Mouse (Mus musculus): Measurements from ENCODE around the gene Tnpo3.
"Not testable (repeated sequence)": the region's sequence is repeated elsewhere in the genome, so short reads cannot be mapped to it uniquely, and the experiment has no call there.

Gene Tnpo3

DNA sequence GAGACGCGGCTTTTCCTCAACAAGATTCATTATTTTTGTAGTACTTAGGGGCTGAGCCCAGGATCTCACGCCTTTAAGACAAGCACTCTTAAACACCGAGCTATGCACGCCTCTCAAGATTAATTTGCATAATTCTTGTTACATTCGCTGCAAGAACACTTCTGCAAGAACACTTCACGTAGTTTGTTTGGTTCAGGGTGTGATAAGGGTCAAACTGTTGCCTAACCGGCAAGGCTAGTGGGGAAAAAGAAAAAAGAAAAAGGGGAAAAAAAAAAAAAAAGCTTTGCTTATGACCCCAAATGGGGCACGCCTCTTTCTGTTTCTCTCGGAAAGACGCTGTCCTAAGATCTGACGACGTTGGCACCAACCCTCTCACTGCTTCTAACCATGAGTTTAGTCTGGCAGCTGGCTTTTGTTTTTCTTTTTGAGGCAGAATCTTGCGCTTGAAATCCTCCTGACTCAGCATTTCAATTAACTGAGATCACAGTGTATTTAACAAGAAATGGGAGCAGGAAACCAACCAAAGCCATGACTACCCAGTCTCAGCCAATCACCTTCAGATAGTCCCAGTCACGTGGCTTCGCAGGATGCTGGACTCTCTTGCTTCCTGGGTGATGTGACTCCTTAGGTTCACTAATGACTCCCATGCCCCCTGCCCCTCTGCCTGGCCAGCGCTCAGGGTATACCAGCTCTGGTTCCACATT is 11.3 kb upstream of the Tnpo3 start:
- DNase-seq: peak; percentile 28 to 67

DNA sequence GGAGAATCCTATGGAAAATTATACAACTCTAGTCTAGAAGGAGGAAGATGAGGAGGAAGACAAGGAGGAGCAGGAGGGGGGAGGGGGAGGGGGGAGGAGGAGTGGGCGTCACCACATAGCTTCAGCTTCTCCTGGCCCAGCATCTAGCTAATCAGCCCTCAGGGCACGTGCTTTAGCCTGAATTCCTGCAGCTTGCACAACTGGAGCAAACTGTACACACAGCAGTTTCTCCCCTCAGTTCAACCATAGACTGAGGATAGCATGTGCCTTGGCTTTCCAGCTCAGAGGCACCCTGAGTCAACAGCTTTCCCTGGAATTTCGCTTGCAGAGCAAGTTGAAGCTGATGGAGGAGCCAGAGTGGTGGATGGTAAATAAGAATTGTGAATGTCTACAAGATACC is 10.5 kb upstream of the Tnpo3 start:
- DNase-seq: peak; percentile 44 to 50

DNA sequence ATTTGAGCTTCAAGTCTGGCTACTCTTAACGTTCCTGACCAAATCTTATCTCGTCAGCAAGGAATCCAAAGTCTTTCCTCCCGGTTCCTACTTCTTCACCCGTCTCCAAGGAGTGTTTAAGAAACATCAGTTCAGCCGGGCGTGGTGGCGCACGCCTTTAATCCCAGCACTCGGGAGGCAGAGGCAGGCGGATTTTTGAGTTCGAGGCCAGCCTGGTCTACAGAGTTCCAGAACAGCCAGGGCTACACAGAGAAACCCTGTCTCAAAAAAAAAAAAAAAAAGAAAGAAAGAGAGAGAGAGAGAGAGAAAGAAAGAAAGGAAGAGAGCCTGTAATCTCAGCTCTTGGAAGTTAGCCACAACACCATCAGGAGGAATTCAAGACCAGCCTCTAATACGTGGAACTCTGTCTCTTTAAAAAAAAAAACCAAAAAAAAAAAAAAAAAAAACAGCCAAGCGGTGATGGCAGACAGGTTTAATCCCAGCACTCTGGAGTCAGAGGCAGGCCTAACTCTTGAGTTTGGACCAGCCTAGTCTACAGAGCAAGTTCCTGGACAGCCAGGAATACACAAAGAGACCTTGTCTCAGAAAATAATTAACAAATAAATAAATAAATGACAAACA is 443 bp upstream of the Tnpo3 start:
- DNase-seq: not testable (repeated sequence)

DNA sequence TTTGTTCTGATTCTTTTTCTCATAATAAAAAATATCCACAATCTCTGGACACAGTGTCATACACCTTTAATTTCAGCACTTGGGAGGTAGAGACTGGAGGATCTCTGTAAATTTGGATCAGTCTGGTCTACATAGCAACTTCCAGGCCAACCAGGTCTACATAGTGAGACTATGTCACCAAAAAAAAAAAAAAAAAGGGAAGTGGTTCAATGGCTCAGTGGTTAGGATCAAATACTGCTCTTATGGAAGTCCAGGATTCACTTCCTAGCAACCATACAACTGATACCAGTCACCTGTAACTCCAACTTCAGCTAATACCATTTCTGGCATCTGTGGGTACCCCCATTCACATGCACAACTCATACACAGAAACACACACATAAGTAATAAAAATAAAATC is 9.5 kb downstream of the Tnpo3 start:
- DNase-seq: no peak

DNA sequence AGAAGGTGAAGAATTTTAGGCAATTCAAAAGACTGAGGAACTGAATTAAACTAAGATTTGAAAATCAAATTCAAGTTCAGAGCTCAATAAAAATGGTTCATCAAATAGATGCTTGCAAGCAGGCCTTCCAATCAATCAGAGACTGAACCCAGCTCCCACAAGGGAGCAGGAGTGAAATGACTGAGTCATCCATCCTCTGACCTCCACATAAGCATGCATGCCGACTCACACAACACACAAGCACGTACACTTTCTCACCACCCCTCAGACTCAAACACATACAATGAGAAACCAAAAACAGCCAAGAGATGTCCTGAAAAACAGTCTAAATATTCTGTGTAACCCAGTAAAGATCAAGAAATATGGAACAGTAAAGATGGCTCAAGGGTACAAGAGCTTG is 14.0 kb downstream of the Tnpo3 start:
- DNase-seq: no peak

DNA sequence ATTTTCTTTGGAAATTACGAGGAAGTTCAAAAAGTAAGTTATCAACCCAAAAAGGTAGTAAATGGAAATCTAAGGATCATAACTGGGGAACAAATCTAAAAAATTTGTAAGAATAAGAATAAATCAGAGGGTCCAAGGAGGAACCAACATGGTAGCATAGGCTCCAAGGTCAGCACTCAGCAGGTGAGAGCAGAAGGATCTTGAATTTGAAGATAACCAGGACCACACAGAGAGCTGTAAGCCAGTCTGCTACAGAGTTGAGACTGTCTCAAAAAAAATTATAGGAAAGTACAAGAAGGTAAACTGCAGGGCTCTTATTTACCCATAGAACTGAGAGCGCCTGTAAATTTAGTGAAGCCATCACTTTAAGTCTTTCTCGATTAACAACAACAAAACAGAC is 28.5 kb downstream of the Tnpo3 start:
- DNase-seq: no peak

DNA sequence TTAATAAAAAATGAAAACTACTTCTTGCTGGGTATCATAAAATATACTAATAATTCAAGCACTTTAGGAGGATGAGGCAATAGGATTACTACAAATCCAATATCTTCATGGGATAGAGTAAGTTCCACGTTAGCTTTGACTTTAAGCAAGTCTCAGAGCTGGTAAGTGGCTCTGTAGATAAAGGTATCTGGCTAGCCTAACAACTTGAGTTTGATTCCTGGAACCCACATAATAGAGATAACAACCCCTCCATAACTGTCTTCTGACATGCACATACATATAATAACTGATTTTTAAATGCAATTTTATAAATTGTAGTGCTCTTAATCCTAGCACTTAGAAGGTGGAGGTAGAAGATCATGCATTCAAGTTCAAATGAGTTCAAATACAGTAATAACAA is 28.9 kb downstream of the Tnpo3 start:
- DNase-seq: no peak

DNA sequence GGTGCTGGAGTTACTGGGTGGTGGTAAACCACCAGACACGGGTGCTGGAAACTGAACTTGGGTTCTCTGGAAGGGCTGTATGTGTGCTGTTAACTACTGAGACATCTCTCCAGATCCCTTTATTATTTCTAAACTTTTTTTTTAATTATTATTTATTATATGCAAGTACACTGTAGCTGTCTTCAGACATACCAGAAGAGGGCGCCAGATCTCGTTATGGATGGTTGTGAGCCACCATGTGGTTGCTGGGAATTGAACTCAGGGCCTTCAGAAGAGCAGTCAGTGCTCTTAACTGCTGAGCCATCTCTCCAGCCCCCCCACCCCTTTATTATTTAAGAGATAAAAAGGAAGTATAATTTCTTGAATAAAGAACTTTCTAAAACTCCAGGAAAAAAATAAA is 33.3 kb downstream of the Tnpo3 start:
- not testable (repeated sequence) for DNase-seq

DNA sequence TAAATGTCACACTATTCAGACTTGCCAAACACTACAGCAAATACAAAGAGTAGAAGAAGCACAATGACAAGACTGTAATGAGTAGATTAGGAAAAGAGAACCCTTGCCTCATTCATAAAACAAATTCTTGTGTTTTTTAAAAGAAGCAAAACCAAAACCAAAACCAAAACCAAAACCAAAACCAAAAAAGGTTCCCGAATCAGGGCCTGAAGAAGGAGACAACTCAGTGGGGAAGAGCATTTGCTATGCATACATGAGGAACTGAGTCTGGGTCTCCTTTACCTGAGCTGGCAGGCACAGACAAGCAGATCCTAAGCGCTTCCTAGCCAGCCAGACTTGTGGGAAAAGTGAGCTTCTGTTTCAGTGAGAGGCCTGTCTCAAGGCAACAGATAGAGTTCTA is 52.6 kb downstream of the Tnpo3 start:
- no peak for DNase-seq

DNA sequence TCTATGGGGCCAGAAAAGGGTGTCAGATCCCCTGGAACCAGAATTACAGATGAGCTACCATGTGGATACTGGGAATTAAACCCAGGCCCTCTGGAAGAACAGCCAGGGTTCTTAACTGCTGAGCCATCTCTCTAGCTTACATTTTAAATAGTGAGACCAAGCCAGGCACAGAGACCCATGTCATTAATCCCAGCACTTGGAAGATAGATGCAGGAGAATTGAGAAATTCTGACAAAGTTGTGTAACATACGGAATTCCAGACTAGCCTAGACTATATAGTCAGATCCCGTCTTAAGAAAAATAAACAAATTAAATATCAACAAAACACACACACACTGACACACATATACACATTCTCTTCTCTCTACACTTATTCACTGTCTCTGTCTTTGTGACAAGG is 57.2 kb downstream of the Tnpo3 start:
- no peak for DNase-seq

DNA sequence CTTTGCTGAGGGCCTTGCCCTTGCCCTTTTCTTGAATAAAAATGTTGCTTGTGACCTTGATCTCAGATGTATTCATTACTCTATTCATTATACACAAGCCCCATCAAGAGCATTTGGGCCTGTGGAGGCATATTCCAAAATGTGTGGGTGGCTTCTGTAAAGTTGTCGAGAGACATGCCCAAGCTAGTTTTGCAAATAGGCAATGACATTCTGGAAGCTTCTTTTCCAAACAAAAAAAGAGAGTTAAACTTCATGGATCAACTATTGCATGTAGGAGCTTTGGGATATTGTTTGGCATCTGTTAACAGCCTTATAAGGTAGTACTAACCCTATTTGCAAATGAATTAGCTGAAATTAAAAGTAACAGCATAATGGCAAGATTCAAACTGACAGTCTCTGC is 61.6 kb downstream of the Tnpo3 start:
- no peak for DNase-seq

DNA sequence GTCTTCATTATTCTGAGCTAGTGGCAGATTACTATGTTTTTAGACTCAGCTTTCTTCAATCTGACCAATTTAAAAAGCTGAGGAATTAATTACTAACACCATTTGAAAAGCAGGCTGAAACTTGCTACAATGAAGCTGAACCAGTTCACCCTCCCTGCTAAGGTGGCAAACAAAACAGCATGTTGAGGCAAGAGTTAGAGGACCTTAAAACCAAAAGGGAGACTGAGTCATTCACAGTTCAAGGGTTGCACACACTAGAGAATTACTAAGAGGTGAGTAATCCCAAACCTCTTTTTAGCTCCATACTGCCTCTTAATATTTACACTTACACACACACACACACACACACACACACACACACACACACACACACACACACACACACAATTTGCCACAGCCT is 62.1 kb downstream of the Tnpo3 start:
- no peak for DNase-seq

DNA sequence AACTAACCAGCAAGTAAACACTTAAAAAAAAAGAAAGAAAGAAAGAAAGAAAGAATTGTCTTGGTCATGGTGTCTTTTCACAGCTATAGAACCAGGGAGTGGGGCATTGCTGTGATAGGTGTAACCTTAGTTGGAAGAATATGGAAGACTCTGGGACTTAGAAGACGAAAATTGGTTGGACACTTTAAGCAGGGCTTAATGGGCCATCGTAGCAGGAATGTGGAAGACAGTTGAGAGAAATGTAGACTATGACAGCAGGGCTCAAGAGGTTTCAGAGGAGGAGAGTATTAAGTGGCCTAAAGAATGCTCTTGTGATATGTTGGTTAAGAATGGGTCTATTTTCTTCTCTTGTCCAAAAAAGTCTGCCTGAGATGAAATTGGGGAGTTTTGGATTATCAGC is 64.1 kb downstream of the Tnpo3 start:
- DNase-seq: no peak

DNA sequence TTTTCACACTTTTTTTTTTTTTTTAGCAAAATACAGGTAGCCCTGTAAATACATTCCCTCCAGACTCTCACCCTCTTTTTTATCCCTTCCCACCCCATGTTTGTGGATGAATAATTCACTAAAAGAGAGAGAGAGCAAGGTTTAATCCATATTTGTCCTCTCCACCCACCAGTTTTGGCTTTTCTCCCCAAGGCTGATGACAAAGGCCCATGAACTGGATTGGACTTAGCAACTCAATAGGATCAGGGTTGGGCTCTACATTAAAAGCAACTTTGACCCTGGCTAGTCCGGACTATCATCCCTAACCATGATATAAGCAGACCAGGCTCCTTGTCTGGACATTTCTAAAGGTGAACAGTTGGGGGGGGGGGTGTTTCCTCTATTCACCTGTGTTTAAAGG is 68.7 kb downstream of the Tnpo3 start:
- no peak for DNase-seq

DNA sequence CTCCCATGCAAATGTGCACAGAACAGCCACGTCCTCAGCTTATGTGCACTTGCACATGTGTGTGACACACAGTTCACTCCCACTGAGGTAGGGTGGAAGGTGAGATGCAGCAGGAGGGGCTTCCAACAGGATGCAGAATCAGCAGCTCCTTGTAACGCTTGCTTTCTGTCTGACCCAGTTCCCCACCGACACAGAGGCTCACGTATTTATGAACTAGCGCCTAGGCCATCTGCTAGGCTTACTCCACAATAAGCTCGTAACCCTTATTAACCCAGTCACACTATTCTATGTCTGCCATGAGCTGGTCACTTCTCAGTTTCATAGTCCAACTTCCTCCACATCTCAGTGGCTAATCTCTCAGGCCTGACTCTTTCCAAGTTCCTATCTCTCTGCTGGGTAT is 69.5 kb downstream of the Tnpo3 start:
- no peak for DNase-seq

DNA sequence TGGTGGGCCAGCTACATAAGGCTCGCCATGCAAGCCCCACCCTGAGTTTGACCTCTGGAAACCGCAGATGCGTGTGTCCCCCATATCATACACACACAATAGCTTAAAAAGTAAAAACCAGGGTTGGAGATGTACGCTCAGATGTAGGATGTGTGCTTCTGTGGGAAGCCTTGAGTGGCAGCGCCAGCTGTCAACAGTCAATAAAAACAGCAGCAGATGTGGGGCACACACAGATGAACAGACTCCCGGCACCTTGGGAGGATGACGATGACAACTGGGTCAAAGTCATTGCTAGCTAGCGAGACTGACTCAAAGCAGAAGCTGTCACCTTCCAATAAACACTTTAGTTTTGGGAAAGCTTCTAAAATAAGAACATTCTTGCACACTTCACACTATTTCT is 70.2 kb downstream of the Tnpo3 start:
- no peak for DNase-seq

DNA sequence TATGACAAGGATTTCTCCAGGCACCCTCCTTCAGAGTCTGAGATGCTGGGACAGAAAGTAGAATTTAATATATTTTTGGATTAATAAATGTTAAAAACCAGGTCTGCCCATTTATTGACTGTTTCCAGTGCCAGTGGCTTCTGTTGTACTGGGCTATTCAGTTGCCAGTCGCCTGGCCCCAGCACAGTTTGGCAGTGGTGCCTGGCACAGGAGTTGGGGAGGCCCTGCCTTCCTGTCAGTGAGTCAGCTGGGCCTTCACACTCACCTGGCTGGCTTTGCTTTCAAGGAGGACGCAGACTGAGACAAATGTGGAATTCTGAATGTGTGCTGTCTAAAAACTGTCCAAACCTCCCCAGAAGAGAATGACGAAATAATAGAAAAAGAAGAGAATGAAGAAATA is 72.5 kb downstream of the Tnpo3 start:
- DNase-seq: no peak

DNA sequence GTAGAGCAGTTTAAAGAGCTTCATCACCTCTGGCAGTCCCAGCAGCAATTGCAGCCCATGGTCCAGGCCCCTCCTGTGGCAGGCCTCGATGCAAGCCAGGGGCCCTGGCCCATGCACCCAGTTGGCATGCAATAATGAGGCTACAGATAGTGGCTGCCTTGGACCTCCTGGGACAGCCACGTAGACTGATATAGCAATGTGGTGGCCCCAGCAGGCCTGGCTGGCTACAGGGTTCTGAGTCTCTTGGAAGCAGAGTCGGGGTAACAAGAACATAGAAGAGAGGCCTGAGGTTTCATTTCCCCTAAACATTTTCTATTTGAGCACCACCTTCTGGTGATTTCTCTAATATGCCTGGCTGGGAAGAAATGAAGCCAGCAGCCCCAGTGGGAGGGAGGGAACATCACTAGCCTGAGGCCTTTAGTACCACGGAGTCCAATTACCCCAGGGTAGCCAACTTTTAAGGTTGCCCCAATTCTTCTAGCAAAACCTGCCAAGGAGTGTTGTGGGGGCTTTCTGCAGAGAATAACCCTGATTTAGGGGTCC is 73.0 kb downstream of the Tnpo3 start:
- no peak for DNase-seq

DNA sequence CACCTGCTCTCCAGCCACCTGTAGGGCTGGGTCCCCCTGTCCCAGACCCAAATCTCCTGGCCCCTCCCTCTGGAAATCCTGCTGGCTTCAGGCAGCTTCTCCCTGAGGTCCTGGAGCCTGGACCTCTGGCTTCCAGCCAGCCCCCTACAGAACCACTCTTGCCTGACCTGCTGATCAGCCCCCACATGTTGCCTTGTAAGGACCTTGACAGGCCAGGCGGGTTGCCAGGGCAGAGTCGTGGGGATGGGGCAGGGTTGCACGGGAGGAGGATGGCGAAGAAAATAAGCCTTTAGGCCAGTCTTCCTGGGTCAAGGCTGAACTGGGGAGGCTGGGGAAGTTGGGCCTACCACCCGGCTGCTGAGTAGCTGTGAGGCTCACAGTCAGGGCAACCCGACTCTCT is 74.4 kb downstream of the Tnpo3 start:
- peak in 1 of 2 experiments; percentile 47 for DNase-seq

DNA sequence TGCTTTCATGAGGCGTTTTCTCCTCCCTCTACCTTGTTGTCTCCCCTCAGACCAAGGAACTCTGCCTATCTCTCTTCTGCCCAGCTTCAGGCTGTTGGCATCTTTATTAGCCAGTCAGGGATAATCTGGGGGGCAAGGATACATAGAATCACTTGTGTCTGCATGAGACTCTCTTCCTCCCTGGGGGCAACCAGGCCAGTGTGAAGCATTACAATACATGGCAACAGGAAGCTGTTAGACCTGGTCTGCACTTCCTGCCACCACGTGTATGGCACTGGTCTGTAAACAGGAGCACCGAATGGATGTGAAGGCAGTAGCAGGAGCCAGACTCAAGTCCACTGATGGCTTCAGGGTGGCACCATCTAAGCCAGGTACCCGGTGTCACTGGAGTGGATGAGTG is 79.6 kb downstream of the Tnpo3 start:
- no peak for DNase-seq

DNA sequence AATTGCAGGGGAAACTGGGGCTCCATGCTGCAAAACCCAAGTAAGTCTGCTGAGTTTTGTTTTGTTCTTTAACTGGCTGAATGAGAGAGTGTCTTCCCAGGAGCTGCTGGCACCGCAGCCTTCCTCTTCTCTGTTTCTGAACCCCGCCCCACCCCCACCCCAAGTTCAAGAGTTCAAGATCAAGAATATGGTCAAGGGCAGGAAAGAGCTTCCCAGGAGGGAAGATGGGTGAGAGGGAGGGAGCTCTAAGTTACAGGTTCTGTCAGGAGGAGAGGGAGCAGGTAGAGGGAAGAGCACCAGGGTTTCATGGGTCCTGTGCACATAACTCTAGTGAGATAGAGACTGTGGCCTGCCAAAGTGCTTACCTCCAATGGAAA is 80.3 kb downstream of the Tnpo3 start:
- no peak for DNase-seq

DNA sequence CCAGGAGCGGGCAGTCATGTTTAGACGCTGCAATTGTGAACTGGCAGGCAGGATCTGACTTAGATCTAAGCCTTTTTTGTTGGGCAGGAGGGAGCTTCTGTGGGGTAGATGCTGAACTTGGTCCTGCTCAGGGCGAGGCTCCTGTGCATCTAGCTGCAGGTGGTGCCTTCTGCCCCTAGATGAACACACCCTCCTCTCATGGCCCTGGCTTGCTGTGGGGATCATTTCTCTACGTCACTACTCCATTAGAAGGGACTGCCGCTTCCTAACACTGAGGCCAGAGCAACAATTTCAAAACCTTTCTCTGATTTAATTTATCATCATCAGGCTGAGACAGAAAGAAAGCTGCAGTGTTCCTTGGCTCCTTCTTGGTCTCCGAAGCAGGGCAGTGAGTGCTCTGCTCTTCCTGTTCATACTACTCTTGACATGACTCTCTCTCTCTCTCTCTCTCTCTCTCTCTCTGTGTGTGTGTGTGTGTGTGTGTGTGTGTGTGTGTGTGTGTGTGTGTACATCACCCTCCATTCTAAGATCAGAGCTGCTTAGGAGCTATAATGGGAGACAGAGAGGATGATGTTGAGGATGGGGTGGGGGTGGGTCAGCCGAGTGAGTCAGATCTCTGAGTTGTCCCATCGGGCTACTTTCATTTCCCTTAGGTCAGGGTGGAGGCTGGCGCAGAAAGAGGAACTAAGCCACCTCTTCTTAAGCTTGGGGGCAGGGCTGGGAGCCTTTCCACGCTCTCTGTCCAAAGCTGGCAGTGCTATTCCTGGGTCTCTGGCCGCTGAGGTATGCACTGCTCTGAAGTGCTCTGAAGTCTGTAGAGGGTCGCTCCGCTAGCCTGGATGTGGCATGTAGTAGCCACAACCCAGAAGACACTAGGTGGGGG is 80.9 kb downstream of the Tnpo3 start:
- peak; percentile 34 to 55 for DNase-seq

DNA sequence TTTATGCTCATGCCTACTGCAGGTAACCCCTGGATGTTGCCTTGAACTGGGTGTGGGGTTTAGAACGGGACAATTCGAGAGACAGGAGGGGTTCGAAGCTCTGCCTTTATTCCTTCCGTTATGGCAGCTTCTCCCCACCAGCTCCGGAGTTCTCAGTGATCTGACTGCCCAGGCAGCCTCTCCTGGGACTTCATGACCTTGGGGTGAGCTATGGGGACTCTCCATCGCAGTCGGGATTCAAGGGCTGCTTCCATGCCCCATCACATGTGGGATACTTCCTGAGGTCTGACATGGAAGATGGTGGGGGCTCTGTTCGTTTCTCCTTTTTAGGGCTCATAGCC is 81.6 kb downstream of the Tnpo3 start:
- DNase-seq: no peak

Data from lung, adult 18-20 months (tissue).